Mouse (Mus musculus): Measurements from ENCODE around the gene Sptssb. TPM values are rescaled to one million over a fixed set of nuclear protein-coding genes. Genes with fewer than 3 reads are reported as not detected.

The Sptssb gene
- total RNA-seq, 2 experiments from 2014 or later = not detected

DNA sequence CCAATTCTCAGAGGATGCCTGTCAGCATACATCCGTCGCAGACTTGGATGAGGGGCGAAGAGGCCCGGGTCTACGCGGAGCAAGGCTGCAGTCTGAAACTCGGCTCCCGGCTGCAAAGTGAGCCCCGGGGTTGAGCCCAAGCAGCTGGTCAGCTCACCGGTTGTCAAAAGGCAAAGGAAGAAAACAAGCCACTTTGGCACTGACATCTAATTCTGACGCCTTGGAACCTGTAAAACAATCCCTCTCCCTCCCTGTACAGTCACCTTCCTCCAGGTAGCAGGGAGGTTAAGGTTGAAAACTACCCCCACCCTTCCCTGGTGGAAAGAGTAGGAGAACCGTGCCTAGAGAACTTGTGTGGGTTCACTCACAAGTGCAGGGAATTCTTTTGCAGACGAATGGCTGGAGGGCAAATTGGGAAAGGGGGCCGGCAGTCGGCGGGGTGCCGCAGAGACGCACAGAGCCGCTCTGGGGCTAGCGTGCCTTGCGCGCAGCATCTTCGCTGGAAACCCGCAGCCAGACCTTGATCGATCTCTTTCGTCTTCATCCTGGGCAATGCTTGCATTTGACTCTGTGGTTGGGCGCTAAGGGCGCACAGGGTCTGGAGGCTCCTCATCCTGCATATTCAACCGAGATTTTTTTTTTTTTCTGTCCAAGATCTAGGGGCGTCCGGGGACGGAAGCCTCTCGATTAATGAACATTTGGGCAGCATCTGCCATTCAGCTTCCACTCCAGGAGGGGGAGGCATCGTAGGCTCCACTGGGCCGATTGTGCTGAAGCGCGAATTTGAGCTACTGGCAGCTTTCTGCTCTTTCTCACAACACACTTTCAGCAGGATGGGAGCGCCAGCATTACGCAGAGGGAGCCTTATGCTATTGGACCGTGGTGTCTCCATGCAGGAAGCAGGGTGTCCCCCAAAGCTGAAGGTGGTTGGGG lies 1.1 kb upstream of the Sptssb start:
- ATAC-seq (replicated peaks; ENCODE audit: low FRiP score, poor library complexity, severe bottlenecking) = no peak

DNA sequence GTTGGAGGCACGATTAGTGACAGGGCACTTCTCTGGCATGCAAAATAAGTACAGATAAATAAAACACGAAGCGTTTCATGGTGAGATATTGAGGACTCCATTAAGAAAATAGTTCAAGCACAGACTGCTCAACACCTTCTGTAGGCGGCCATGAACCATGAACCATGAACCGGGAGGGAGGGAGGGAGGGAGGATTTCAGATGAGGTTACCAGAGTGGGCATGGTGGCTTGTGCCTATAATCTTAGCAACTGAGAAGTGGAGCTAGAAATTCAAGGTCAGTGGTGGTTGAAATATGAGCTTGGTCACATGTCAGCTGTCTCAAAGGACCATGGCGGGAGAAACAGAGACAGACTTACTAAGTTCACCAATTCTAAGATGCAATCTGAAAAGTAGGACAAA lies 20.3 kb downstream of the Sptssb start:
- no peak for ATAC-seq (replicated peaks; ENCODE audit: low FRiP score, poor library complexity, severe bottlenecking)

DNA sequence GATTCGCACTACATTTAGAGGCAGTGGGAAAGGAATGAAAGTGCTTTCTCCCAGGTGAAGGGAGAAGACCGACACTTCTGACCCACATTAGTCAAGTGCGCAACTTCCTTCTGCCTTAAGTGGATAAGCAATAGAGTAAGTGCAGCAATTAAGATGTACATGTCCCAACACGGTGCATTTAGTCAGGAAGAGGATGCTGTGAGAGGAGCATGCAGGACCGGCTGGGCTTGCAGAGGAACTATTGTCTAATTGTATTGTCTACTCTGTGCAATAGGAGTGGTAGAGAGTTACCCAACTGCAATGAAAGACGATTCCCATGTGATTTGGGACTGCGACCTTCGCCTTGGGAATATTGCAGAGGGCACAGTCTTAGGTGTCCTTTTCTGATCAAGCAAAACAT lies 30.2 kb downstream of the Sptssb start:
- ATAC-seq (replicated peaks; ENCODE audit: low FRiP score, poor library complexity, severe bottlenecking) = no peak

DNA sequence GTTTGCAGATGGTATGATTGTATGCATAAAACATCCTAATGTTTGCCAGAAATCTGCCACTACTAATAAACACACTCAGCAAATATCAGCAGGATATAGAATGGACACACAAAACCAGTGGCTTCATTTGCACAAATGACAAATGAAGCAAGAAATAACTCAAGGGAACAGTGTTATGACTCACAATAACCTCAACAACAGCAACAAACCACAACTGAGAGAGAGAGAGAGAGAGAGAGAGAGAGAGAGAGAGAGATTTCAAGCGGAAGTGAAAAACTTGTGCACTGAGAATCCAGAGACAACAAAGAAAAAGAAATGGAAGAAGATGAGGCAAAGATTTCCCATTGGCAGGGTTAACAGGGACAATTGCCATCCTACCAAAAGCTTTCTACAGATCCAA lies 35.2 kb downstream of the Sptssb start:
- ATAC-seq (replicated peaks; ENCODE audit: low FRiP score, poor library complexity, severe bottlenecking) = no peak

DNA sequence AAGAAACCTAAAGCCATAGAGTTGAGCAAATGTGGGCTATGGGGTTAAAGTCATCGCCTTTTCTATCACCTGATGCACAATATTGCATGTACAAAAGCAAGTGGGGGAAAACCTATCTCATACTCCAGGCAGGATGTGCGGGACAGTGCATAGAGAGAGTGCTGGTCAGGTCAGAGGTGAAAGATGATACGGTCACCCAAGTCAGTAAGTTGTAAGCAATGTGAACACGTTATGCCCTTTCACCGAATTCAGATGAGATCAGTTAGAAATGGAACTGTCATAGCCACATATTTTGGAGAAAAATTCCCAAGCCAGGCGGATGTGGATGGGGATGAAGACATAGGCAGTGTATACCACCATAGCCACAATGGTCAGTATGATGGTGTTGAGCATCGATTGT lies 39.1 kb downstream of the Sptssb start:
- ATAC-seq (replicated peaks; ENCODE audit: low FRiP score, poor library complexity, severe bottlenecking) = no peak

DNA sequence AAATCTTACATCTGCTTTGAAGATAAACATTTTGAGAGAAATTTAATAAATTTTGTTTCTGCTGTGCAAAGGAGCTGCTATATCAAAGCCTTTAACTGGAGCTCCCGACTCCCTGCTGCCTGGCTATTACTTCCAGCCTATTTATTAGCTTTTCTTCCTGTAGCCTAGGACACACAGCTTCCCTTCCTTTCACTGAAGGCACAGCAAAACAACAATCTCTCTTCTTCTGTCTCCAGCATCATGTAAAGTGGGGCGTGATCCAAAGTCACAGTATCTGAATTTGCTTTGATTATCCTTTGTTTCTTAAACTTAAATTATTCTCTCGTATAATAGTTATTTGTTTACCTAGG lies 39.9 kb downstream of the Sptssb start:
- ATAC-seq (replicated peaks; ENCODE audit: low FRiP score, poor library complexity, severe bottlenecking) = no peak

DNA sequence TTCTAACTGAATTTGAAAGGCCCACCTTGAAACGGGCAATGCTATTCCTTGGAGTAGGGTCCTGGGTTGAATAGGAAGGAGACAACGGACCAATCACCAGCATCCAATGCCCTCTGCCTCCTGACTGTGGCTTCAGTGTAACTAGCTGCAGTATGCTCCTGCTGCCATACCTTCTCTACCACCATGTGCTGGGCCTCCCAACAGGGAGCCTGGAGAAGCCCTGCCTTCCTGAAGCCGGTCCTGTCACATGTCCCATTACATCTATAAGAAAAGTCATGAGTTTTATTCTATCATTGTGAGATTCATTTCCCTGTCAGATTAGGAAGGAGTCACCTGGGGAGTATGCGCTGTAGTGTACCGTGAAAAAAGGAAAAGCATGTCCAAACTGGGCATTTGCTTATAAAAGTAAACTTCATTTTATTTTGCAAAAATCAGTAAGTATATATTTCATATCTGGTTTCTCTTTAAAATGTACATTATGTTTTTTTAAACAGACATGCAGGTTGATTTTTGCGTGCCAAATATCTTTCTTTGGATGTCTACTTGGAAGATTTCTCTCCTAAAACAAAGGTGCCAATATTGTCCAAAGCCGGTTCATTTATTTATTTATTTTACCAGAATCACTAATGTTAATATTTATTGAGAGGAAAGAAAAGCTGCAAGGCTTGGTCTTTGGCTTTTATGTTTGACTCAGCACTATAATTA lies 40.4 kb downstream of the Sptssb start:
- ATAC-seq (replicated peaks; ENCODE audit: low FRiP score, poor library complexity, severe bottlenecking) = no peak

DNA sequence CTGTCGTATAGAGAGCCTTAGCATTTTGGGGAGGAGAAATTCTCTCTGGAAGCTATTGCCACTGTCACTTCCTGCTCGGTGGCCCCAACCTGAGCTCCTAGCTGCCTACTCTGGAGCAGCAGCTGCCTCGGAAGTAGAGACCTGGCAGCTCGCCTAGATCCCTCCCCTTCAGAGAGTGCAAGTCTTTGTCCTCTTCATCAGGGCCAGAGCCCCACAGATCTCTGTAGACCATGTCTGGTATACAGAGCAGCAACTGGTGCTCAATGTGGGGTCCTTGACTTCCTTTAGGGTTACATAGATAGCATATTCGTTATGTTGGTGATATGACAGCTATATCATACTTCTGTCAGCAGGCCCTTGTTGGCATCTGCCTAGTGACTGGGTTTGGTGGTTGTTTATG lies 41.3 kb downstream of the Sptssb start:
- no peak for ATAC-seq (replicated peaks; ENCODE audit: low FRiP score, poor library complexity, severe bottlenecking)

DNA sequence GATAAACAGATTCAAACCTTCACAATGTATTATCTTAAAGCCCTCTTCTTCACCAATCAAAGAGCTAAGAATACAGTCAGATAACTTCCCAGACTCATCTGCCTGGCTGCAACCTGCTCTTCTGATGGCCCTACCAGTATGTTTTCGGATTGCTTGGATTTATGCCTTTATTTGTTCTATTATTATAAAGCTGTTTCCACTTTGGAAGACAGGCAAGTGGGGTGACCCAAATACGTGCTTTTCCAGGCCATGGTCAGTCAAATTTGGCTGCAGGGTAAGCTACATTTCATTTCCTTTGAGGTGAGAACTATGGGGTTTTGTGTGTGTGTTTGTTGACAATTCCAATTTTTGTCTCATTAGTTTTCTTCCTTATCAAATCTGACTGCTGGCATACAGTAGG lies 43.2 kb downstream of the Sptssb start:
- no peak for ATAC-seq (replicated peaks; ENCODE audit: low FRiP score, poor library complexity, severe bottlenecking)

DNA sequence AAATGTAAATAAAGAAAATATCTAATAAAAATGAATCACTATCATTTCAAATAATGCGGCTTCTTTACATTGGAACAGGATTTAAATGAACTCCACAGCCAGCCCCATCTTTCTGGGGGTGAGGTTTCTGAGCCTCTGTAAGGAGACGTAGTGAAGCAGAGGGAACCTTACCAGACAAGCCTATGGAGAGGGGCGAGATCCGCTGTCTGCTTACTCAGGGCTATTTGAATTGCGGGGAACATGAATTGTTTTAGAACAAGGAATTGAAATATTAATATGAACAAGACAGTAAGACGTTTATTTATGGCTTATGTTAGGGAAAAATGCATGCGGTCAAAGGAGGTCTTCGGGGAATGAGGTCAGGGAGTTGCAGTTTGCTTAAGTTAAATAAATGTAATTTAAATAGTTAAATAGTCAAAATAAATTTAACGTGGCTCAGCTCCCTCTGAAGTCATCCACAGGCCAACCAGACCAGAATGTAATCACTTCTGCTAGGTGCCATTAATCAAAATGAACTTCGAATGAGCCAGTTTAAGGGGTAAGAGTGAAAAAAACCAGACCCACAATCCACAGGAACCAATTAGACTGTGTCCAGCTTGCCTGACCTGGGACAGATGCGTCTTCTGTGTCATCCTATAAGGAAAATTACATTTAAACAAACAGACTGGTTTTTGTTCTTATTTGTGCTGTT lies 46.6 kb downstream of the Sptssb start:
- ATAC-seq (replicated peaks; ENCODE audit: low FRiP score, poor library complexity, severe bottlenecking) = no peak

DNA sequence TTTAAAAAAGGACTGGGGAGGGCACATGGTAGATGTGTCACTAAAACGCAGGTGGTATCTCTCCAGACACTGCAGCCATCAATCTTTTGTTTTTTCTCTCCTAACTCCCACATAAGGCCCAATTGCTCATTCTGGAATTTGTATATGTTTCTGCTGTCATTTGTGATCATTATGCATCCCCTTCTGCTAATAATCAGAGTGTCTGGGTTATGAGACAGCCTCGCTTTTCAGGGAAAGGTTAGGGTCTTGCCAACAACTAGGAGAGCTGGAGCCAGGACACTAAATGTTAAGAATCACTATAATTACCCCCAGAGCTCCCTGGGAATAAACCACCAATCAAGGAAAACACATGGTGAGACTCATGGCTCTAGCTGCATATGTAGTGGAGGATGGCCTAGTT lies 47.3 kb downstream of the Sptssb start:
- no peak for ATAC-seq (replicated peaks; ENCODE audit: low FRiP score, poor library complexity, severe bottlenecking)

DNA sequence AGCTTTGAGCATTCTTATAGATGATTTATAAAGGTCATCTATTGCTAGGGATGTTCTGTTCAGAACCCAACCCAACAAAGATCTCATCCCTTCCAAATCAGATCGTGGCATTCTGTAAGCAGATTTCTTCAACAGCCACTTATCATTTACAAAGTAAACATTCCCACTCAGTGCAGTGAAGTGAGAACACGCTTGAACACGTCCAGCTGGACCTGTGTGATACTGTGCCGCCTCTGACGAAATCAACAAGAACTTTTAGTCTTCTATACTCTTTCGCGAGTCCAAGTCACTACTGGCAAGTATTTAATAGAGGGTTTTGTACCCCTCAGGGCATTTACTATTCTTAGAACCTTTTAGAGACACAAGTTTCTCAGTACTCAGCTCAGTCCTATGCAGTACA lies 51.3 kb downstream of the Sptssb start:
- ATAC-seq (replicated peaks; ENCODE audit: low FRiP score, poor library complexity, severe bottlenecking) = no peak

DNA sequence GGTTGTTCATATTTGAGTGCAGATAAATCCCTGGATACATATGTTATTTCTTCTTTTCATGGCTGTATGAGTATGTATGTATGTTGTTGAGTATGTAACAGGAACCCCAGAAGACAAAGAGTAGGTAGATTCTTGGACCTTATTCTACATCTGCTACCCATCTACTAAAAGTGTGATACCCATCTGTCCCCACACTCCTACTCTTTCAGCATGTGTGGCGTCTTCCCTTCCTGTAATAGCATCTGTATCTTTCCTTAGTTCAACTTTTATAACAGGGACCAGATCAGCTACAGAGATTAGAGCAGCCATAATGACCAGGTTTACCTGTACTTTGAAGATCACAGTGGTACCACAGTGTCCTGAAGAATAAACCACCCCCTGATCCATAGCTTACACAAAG lies 56.6 kb downstream of the Sptssb start:
- no peak for ATAC-seq (replicated peaks; ENCODE audit: low FRiP score, poor library complexity, severe bottlenecking)

DNA sequence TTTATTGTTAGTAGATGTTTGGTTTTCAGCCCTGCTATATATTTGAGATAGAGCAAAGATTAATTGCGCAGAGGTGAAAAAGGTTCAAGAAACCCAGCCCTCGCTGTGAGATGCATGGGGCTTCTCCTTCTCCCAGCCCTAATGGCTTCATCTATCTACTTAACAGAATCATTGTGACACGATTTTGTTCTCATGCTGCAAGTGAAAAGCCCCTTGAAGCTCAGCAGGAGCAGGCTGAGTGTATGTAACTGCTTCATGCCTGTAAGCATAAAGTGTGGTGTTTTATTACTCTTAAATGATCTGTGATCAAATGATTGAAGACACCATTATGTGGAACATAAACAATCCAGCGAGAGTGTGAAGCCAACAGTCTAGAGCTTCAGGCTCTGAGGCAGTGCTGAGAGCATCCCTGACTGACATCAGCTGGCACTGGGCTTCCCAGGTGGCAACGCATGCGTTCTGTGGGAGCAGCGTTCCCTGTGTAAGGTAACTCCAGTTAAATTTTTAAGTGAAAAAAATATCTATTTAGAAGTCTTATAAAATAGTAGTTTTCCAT lies 58.8 kb downstream of the Sptssb start:
- no peak for ATAC-seq (replicated peaks; ENCODE audit: low FRiP score, poor library complexity, severe bottlenecking)

DNA sequence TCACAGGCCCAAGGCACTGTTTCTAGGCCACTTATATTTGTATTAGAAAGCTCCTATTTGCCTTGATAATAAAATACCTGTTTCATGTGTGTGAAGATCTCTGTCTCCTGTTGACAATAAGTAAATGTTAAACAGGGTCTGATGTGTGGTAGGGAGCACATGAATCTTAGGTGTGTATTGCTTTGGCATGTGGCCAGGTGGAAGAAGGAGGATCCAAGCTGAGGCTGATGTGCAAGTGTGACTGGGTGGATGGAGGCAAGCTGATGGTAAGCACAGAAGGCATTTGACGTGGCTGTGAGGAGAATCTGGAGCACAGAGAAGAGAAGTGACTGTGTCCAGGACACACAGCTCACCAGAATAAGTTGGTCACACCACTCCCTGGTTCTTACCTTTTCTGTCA lies 60.6 kb downstream of the Sptssb start:
- no peak for ATAC-seq (replicated peaks; ENCODE audit: low FRiP score, poor library complexity, severe bottlenecking)

DNA sequence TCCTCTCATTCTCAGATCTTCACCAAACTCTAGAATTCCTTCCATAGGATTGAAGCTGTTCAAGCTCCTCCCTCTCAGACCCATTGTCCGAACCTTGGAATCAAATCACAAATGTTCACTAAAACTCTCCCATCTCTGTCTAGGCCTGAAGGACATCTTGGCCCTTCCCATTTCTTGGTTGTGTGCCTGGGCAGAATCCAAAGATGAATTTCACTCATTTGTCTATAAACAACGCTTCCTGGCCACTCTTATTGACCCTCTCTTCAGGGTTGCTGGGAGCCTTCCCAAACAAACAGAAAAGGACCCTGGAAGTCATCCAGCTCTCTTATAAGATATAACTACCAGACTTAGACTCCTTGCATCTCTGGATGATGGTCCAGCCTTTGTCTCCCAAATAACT lies 61.8 kb downstream of the Sptssb start:
- ATAC-seq (replicated peaks; ENCODE audit: low FRiP score, poor library complexity, severe bottlenecking) = no peak

DNA sequence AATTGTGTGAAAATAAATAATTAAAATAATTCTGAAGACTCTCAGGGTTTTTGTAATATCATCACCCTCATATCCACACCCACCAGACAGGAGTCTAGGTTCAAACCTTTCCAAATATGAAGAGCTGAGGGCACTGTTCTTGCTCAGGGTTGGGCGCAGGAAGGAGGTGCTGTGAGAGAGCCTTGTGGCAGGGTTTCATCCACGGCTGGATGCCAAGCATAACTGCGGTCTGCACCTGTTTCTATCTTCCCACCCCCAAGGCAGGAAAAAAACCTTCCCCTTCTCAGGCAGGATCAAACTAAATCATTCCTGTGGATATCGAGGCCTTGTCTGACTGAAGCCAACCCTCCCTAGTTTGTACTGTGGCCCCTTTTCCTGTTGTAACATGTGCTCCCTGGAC lies 62.2 kb downstream of the Sptssb start:
- ATAC-seq (replicated peaks; ENCODE audit: low FRiP score, poor library complexity, severe bottlenecking) = no peak

DNA sequence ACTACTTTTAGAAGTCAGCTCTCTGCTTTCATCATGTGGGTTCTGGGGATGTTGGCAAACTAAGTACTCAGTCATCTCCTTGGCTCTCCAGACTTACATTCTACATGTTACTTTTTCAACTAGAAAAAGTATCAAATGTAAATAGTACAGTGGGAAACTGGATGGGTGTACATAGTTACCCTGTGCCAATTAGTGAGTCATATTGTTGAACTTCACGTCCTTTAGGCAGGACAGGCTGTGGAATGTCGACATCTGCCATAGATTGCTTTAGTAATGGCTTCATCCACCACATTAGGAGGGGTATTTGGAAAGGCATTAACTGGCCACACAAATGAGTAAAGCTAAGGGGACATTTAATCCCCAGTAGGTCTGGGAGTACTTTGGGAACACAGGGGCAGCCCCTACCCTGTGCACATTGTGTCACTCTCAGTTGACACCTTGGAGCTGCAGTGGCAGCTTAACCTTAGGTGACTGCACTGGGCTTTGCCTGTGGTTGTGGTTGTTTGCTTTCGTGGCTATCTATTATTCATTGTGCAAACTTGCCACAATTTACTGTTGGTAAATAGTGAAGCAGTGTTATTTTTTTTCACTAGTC lies 66.8 kb downstream of the Sptssb start:
- no peak for ATAC-seq (replicated peaks; ENCODE audit: low FRiP score, poor library complexity, severe bottlenecking)

DNA sequence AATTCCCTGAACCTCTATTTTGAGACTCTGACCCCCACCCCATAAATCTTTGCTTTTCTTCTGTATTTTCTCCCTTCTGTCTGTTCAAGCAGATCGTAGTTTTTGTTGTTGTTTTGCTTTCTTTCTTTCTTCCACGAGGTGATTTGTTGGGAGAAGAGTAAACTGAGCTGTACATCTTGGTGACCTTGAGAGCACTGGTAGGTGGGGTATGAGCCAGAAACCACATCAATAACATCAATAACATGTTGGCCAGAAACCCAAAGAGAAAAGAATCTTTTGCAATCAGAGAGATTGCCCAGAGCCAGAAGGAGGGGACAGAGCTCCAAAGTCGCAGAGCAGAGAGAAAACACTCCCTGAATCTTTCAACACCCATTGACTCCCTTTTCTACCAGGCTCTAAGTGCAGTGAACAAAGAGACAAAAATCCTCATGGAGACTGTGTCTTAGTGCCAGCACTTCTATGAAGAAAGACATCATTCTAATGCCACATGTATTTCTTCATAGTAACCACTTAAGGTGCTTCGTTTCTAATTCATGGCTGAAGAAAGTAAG lies 80.4 kb downstream of the Sptssb start:
- ATAC-seq (replicated peaks; ENCODE audit: low FRiP score, poor library complexity, severe bottlenecking) = no peak

DNA sequence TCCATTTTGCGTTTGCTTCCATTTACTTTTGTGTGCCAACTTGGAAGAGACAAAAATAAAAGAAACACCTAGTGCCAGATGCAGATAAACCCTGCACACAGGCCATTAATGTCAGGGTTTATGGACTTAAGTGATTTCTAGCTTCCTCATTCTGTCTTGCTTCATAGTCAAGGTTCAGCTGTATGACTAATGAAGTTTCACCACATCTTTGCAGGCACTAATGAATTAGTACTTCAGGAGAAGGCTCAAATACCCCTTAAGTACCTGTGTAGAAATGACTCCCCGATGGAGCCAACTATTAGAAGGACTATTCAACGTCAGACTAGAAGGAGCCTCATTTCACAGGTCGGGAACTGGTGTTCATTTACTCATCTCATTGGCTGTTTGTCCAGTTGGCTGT lies 86.4 kb downstream of the Sptssb start:
- ATAC-seq (replicated peaks; ENCODE audit: low FRiP score, poor library complexity, severe bottlenecking) = no peak
